Mouse (Mus musculus) liver, postnatal 0 days (tissue): ENCODE measurements around the gene Egflam.

ENCODE experiments used
- CTCF ChIP-seq: sonication (generic); IDR thresholded peaks from 2 replicates; pipeline ENCODE4 v1.5.1; 2016; ENCODE audit warnings: antibody characterized with exemption, low read depth
- EP300 ChIP-seq: IDR thresholded peaks from 2 replicates; pipeline ENCODE4 v1.6.1; 2016; ENCODE audit warnings: antibody characterized with exemption, low read depth, mild to moderate bottlenecking

DNA sequence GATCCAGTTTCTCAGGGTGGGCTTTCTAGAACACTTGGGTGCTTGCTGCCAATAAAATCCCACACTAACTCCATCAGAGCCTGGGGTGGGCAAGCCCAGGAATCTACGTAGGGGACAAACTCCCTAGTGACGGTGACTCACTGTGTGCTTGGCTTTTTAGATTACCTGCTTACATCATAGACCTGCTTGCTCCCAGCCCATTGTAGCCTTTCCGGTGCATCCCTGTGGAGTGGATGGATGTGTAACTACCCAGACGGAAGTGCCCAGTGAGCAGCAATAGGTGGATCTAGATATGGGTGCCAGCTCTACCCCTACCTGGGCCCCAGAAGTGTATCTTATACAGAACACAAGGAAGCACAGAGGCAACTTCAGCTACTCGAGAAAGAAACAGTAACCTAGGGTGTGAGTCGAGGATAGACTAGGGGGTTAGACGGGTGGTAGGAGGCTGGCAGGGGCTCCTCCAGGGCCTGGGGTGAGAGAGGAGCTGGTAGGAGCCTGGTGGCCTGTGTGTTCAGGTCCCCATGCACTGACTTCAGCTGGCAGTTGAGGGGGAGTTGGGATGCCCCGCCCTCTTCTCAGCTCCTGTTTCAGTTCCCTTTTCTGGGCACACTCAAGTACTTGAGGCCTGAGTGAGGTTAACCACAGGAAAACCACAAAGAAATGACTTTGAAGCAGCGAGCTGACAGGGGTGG lies 181.5 kb downstream of the Egflam start:
- TF ChIP-seq CTCF, result no peak
- TF ChIP-seq EP300, result no peak
